Mouse (Mus musculus): ENCODE data around the gene Samd10. TPM values are rescaled to one million over a fixed set of nuclear protein-coding genes. Genes with fewer than 3 reads are reported as not detected.

The Samd10 gene
- polyA plus RNA-seq, 1 experiment: 3.6 TPM

- no peak overlapping the region for H3K4me3 ChIP-seq (ENCODE audit: insufficient read depth, low read length)
- TF ChIP-seq POLR2A (IDR thresholded peaks at IDR 0.05; ENCODE audit: low read depth, low read length): no peak
- no peaks in the 10 kb centered on the region for H3K4me1 ChIP-seq (ENCODE audit: control insufficient read depth, insufficient read depth, low read length)
- no peak overlapping the region for H3K27ac ChIP-seq (ENCODE audit: insufficient read depth, low read length)
These were observed 28.0 kb downstream of the Samd10 start for GRCm38 (mm10) chr2:181570921-181571595.

GRCm38 (mm10) chr2:181570375-181570774 lies 28.6 kb downstream of the Samd10 start:
- H3K27ac ChIP-seq (ENCODE audit: insufficient read depth, low read length): no peak overlapping the region
- no peaks in the 10 kb centered on the region for H3K4me1 ChIP-seq (ENCODE audit: control insufficient read depth, insufficient read depth, low read length)
- TF ChIP-seq POLR2A (IDR thresholded peaks at IDR 0.05; ENCODE audit: low read depth, low read length): no peak
- no peak for TF ChIP-seq CTCF (IDR thresholded peaks at IDR 0.05; ENCODE audit: borderline replicate concordance, insufficient read depth, low read length)

GRCm38 (mm10) chr2:181569856-181570255 lies 29.2 kb downstream of the Samd10 start:
- Histone ChIP-seq H3K27ac (ENCODE audit: insufficient read depth, low read length) (no peak overlapping the region), H3K4me3 (ENCODE audit: insufficient read depth, low read length) (no peak overlapping the region), H3K4me1 (ENCODE audit: control insufficient read depth, insufficient read depth, low read length) (no peaks in the 10 kb centered on the region)
- TF ChIP-seq CTCF (IDR thresholded peaks at IDR 0.05; ENCODE audit: borderline replicate concordance, insufficient read depth, low read length) (no peak), POLR2A (IDR thresholded peaks at IDR 0.05; ENCODE audit: low read depth, low read length) (no peak)

More at GRCm38 (mm10) chr2:181570375-181570774, 28.6 kb downstream of the Samd10 start:
- no peak overlapping the region for H3K4me3 ChIP-seq (ENCODE audit: insufficient read depth, low read length)

GRCm38 (mm10) chr2:181568272-181569008 lies 30.6 kb downstream of the Samd10 start:
- Histone ChIP-seq H3K4me3 (ENCODE audit: insufficient read depth, low read length) (no peak overlapping the region), H3K27ac (ENCODE audit: insufficient read depth, low read length) (no peak overlapping the region), H3K4me1 (ENCODE audit: control insufficient read depth, insufficient read depth, low read length) (no peaks in the 10 kb centered on the region)
- TF ChIP-seq POLR2A (IDR thresholded peaks at IDR 0.05; ENCODE audit: low read depth, low read length) (no peak), CTCF (IDR thresholded peaks at IDR 0.05; ENCODE audit: borderline replicate concordance, insufficient read depth, low read length) (peak; percentile 32; the same call in 1 of the 2 replicates)

- no peak for TF ChIP-seq CTCF (IDR thresholded peaks at IDR 0.05; ENCODE audit: borderline replicate concordance, insufficient read depth, low read length)
- no peak for TF ChIP-seq POLR2A (IDR thresholded peaks at IDR 0.05; ENCODE audit: low read depth, low read length)
- Histone ChIP-seq H3K27ac (ENCODE audit: insufficient read depth, low read length) (no peak overlapping the region), H3K4me3 (ENCODE audit: insufficient read depth, low read length) (no peak overlapping the region), H3K4me1 (ENCODE audit: control insufficient read depth, insufficient read depth, low read length) (no peaks in the 10 kb centered on the region)
These were observed 31.7 kb downstream of the Samd10 start for GRCm38 (mm10) chr2:181567338-181567737.

- Histone ChIP-seq H3K4me1 (ENCODE audit: control insufficient read depth, insufficient read depth, low read length) (no peaks in the 10 kb centered on the region), H3K4me3 (ENCODE audit: insufficient read depth, low read length) (no peak overlapping the region), H3K27ac (ENCODE audit: insufficient read depth, low read length) (no peak overlapping the region)
- TF ChIP-seq CTCF (IDR thresholded peaks at IDR 0.05; ENCODE audit: borderline replicate concordance, insufficient read depth, low read length) (no peak), POLR2A (IDR thresholded peaks at IDR 0.05; ENCODE audit: low read depth, low read length) (no peak)
These were observed 45.2 kb downstream of the Samd10 start for GRCm38 (mm10) chr2:181553772-181554171.

- H3K4me1 ChIP-seq (ENCODE audit: control insufficient read depth, insufficient read depth, low read length): no peaks in the 10 kb centered on the region
- no peak overlapping the region for H3K4me3 ChIP-seq (ENCODE audit: insufficient read depth, low read length)
- no peak overlapping the region for H3K27ac ChIP-seq (ENCODE audit: insufficient read depth, low read length)
- TF ChIP-seq CTCF (IDR thresholded peaks at IDR 0.05; ENCODE audit: borderline replicate concordance, insufficient read depth, low read length): no peak
These were observed 48.8 kb downstream of the Samd10 start for GRCm38 (mm10) chr2:181550233-181550632.

GRCm38 (mm10) chr2:181548682-181549081 lies 50.3 kb downstream of the Samd10 start:
- Histone ChIP-seq H3K4me3 (ENCODE audit: insufficient read depth, low read length) (no peak overlapping the region), H3K4me1 (ENCODE audit: control insufficient read depth, insufficient read depth, low read length) (no peaks in the 10 kb centered on the region), H3K27ac (ENCODE audit: insufficient read depth, low read length) (no peak overlapping the region)
- TF ChIP-seq CTCF (IDR thresholded peaks at IDR 0.05; ENCODE audit: borderline replicate concordance, insufficient read depth, low read length) (no peak), POLR2A (IDR thresholded peaks at IDR 0.05; ENCODE audit: low read depth, low read length) (no peak)

GRCm38 (mm10) chr2:181548227-181548626 lies 50.8 kb downstream of the Samd10 start:
- TF ChIP-seq POLR2A (IDR thresholded peaks at IDR 0.05; ENCODE audit: low read depth, low read length) (no peak), CTCF (IDR thresholded peaks at IDR 0.05; ENCODE audit: borderline replicate concordance, insufficient read depth, low read length) (no peak)
- H3K4me3 ChIP-seq (ENCODE audit: insufficient read depth, low read length): no peak overlapping the region
- no peaks in the 10 kb centered on the region for H3K4me1 ChIP-seq (ENCODE audit: control insufficient read depth, insufficient read depth, low read length)
- H3K27ac ChIP-seq (ENCODE audit: insufficient read depth, low read length): no peak overlapping the region

- Histone ChIP-seq H3K27ac (ENCODE audit: insufficient read depth, low read length) (no peak overlapping the region), H3K4me3 (ENCODE audit: insufficient read depth, low read length) (no peak overlapping the region), H3K4me1 (ENCODE audit: control insufficient read depth, insufficient read depth, low read length) (no peaks in the 10 kb centered on the region)
- TF ChIP-seq CTCF (IDR thresholded peaks at IDR 0.05; ENCODE audit: borderline replicate concordance, insufficient read depth, low read length): no peak
- TF ChIP-seq POLR2A (IDR thresholded peaks at IDR 0.05; ENCODE audit: low read depth, low read length): no peak
These were observed 52.9 kb downstream of the Samd10 start for GRCm38 (mm10) chr2:181546142-181546541.

Other genes starting within 250 kb of the Samd10 start
- 13.5 and 19.1 TPM in 2 replicates for gene Zgpat, start 234.3 kb downstream of the Samd10 start, polyA plus RNA-seq (2011; ENCODE audit: insufficient read length, low read depth, missing spikeins)
- gene Arfrp1, start 233.8 kb downstream of the Samd10 start, polyA plus RNA-seq (2011; ENCODE audit: insufficient read length, low read depth, missing spikeins): 32.8 and 37.6 TPM in 2 replicates
- 6.8 and 8.1 TPM in 2 replicates for gene Lime1, start 219.1 kb downstream of the Samd10 start, polyA plus RNA-seq (2011; ENCODE audit: insufficient read length, low read depth, missing spikeins)
- gene Zbtb46, start 139.8 kb downstream of the Samd10 start, polyA plus RNA-seq (2011; ENCODE audit: insufficient read length, low read depth, missing spikeins): 2.6 and 3.3 TPM in 2 replicates
- gene Abhd16b, start 106.0 kb downstream of the Samd10 start, polyA plus RNA-seq (2011; ENCODE audit: insufficient read length, low read depth, missing spikeins): not detected in 2 replicates
- gene Tpd52l2, start 102.1 kb downstream of the Samd10 start, polyA plus RNA-seq (2011; ENCODE audit: insufficient read length, low read depth, missing spikeins): 96.5 and 103 TPM in 2 replicates
- 86.7 and 97.4 TPM in 2 replicates for gene Dnajc5, start 78.7 kb downstream of the Samd10 start, polyA plus RNA-seq (2011; ENCODE audit: insufficient read length, low read depth, missing spikeins)
- 62.0 and 65.1 TPM in 2 replicates for gene Uckl1, start 14.3 kb downstream of the Samd10 start, polyA plus RNA-seq (2011; ENCODE audit: insufficient read length, low read depth, missing spikeins)
- 55.9 and 59.4 TPM in 2 replicates for gene Prpf6, start 7.3 kb downstream of the Samd10 start, polyA plus RNA-seq (2011; ENCODE audit: insufficient read length, low read depth, missing spikeins)
- gene Zfp512b, start 6.4 kb downstream of the Samd10 start, polyA plus RNA-seq (2011; ENCODE audit: insufficient read length, low read depth, missing spikeins): 31.8 and 41.0 TPM in 2 replicates
- not detected in 2 replicates for gene Gm29797, start 57.8 kb upstream of the Samd10 start, polyA plus RNA-seq (2011; ENCODE audit: insufficient read length, low read depth, missing spikeins)
- not detected in 2 replicates for gene Sox18, start 72.4 kb upstream of the Samd10 start, polyA plus RNA-seq (2011; ENCODE audit: insufficient read length, low read depth, missing spikeins)
- gene Tcea2, start 81.1 kb upstream of the Samd10 start, polyA plus RNA-seq (2011; ENCODE audit: insufficient read length, low read depth, missing spikeins): 6.8 and 13.4 TPM in 2 replicates
- gene Rgs19, start 94.8 kb upstream of the Samd10 start, polyA plus RNA-seq (2011; ENCODE audit: insufficient read length, low read depth, missing spikeins): 66.1 and 87.1 TPM in 2 replicates
- gene Lkaaear1, start 99.2 kb upstream of the Samd10 start, polyA plus RNA-seq (2011; ENCODE audit: insufficient read length, low read depth, missing spikeins): not detected in 2 replicates
- gene Oprl1, start 115.8 kb upstream of the Samd10 start, polyA plus RNA-seq (2011; ENCODE audit: insufficient read length, low read depth, missing spikeins): not detected in 2 replicates
- not detected in 2 replicates for gene Myt1, start 164.1 kb upstream of the Samd10 start, polyA plus RNA-seq (2011; ENCODE audit: insufficient read length, low read depth, missing spikeins)
- gene Pcmtd2, start 238.6 kb upstream of the Samd10 start, polyA plus RNA-seq (2011; ENCODE audit: insufficient read length, low read depth, missing spikeins): 19.6 and 19.7 TPM in 2 replicates